Mouse (Mus musculus) neural tube, embryonic 15.5 days (tissue): ENCODE measurements around the gene Olfr395. TPM values are rescaled to one million over a fixed set of nuclear protein-coding genes. Genes with fewer than 3 reads are reported as not detected.
"Not testable (repeated sequence)": the region's sequence is repeated elsewhere in the genome, so short reads cannot be mapped to it uniquely, and the experiment has no call there.

Experiments
- ATAC-seq: fragments of 200-750 bp; cut with Nextera tagmentation; 2 replicates; pipeline ENCODE4 v1.8.0; 2017; ENCODE audit warnings: mild to moderate bottlenecking, moderate TSS enrichment, moderate library complexity; ENCODE audit not compliant: low FRiP score
- H3K27ac ChIP-seq: fragments of 300-500 bp; sonication (generic); replicated peaks from 2 replicates; pipeline ENCODE4 v1.5.1; 2015; ENCODE audit warnings: mild to moderate bottlenecking, inconsistent platforms
- H3K27me3 ChIP-seq: fragments of 300-500 bp; sonication (generic); replicated peaks from 2 replicates; pipeline ENCODE4 v1.6.1; 2015; ENCODE audit warnings: inconsistent platforms
- H3K36me3 ChIP-seq: fragments of 300-500 bp; sonication (generic); 2 replicates; pipeline ENCODE4 v1.6.1; 2015; ENCODE audit warnings: inconsistent platforms
- H3K4me1 ChIP-seq: fragments of 300-500 bp; sonication (generic); 2 replicates; pipeline ENCODE4 v1.6.1; 2015; ENCODE audit warnings: inconsistent platforms
- H3K4me2 ChIP-seq: fragments of 300-500 bp; sonication (generic); 2 replicates; pipeline ENCODE4 v1.6.1; 2015; ENCODE audit warnings: inconsistent platforms, mild to moderate bottlenecking, moderate library complexity
- H3K4me3 ChIP-seq: fragments of 300-500 bp; sonication (generic); replicated peaks from 2 replicates; pipeline ENCODE4 v1.5.1; 2015; ENCODE audit warnings: mild to moderate bottlenecking, inconsistent platforms
- H3K9ac ChIP-seq: fragments of 300-500 bp; sonication (generic); replicated peaks from 2 replicates; pipeline ENCODE4 v1.6.1; 2015; ENCODE audit warnings: mild to moderate bottlenecking, inconsistent platforms
- H3K9me3 ChIP-seq: fragments of 300-500 bp; sonication (generic); replicated peaks from 2 replicates; pipeline ENCODE4 v1.6.1; 2016; ENCODE audit warnings: inconsistent platforms
- WGBS: fragments of 180-500 bp; shearing (Covaris S2); methylation state at CpG from one replicate; pipeline ENCODE4 v1.1.7; 2015; ENCODE audit warnings: mixed read lengths; 5-methylcytosine and 5-hydroxymethylcytosine counted together
- polyA plus RNA-seq: library from polyadenylated mRNA; unstranded; fragments of >200 nt; fragmentation: Nextera tagmentation; extraction: Ambion mirVana; gene quantifications from 2 replicates; pipeline ENCODE4 v1.2.1, GENCODE M21; 2015

Olfr395 gene
- polyA plus RNA-seq = not detected in 2 replicates

- H3K36me3 ChIP-seq, H3K9me3 ChIP-seq, ATAC-seq, H3K4me3 ChIP-seq, H3K27ac ChIP-seq, H3K4me1 ChIP-seq, H3K27me3 ChIP-seq, H3K4me2 ChIP-seq, H3K9ac ChIP-seq: not testable (repeated sequence)
- 85% methylated on average over 4 of the region's 4 CpGs for WGBS
Observed at GRCm38 (mm10) chr11:73909199-73909598, at the start of gene Olfr395. TSS of gene Olfr395 (minus strand) at chr11:73909299.

DNA sequence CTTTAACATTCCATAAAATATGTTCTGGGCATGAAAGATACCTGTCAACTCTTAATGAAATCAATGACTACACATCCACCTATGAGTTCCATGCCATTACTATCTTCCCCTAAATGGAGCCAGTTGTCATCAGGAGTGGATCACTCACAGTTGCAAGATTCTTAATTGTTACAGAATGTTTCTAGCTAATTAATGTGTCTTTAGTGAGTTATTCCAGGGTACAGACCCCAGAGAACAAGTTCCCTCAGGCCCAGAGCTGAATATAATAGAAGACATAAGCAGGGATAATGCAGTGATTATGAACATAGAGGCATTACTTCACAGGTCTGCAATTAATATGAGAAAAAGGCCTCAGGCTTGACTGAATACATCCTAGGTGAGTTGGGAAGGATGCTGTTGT lies 27.3 kb upstream of the Olfr395 start, which contains the start of gene Olfr23:
Gene Olfr23, plus strand, starts transcription at position 301 of the 400 bp plus-strand sequence.
- Histone ChIP-seq H3K27me3 (no peaks in the 10 kb centered on the region), H3K27ac (no peak within 1 kb of the TSS), H3K36me3 (no peaks in the 10 kb centered on the region), H3K4me2 (no peak within 1 kb of the TSS), H3K9me3 (0 out of 2 replicates have a peak, but pooled peaks cover 6% of the 10 kb centered on the region), H3K9ac (no peak within 1 kb of the TSS), H3K4me3 (no peak within 1 kb of the TSS), H3K4me1 (no peaks in the 10 kb centered on the region)
- ATAC-seq = no peak

GRCm38 (mm10) chr11:73890671-73891070 lies 18.4 kb downstream of the Olfr395 start, which contains the start of gene Olfr394:
TSS of gene Olfr394 (minus strand) at chr11:73890771.
- 95% methylated on average over 1 of the region's 1 CpGs for WGBS

More at GRCm38 (mm10) chr11:73890671-73891070, 18.4 kb downstream of the Olfr395 start, which contains the start of gene Olfr394:
- Histone ChIP-seq H3K4me2 (no peak within 1 kb of the TSS), H3K27ac (no peak within 1 kb of the TSS), H3K27me3 (no peaks in the 10 kb centered on the region), H3K9ac (no peak within 1 kb of the TSS), H3K36me3 (no peaks in the 10 kb centered on the region), H3K4me1 (no peaks in the 10 kb centered on the region), H3K9me3 (peaks cover 8% of the 10 kb centered on the region; the same call in 1 of the 2 replicates), H3K4me3 (no peak within 1 kb of the TSS)
- no peak for ATAC-seq

Other genes starting within 250 kb of the Olfr395 start
- not detected in 2 replicates for gene Zfp735, start 220.5 kb downstream of the Olfr395 start, polyA plus RNA-seq
- not detected in 2 replicates for gene Olfr389, start 128.6 kb downstream of the Olfr395 start, polyA plus RNA-seq
- not detected in 2 replicates for gene Olfr390, start 126.3 kb downstream of the Olfr395 start, polyA plus RNA-seq
- not detected in 2 replicates for gene Olfr391-ps, start 106.2 kb downstream of the Olfr395 start, polyA plus RNA-seq
- gene Olfr392, start 92.2 kb downstream of the Olfr395 start, polyA plus RNA-seq = not detected in 2 replicates
- gene Olfr393, start 57.8 kb downstream of the Olfr395 start, polyA plus RNA-seq = not detected in 2 replicates
- not detected in 2 replicates for gene Olfr394, start 18.5 kb downstream of the Olfr395 start, polyA plus RNA-seq
- not detected in 2 replicates for gene Olfr23, start 27.4 kb upstream of the Olfr395 start, polyA plus RNA-seq
- not detected in 2 replicates for gene Olfr397, start 51.5 kb upstream of the Olfr395 start, polyA plus RNA-seq
- not detected in 2 replicates for gene Olfr398, start 81.1 kb upstream of the Olfr395 start, polyA plus RNA-seq
- not detected in 2 replicates for gene Olfr139, start 147.3 kb upstream of the Olfr395 start, polyA plus RNA-seq
- not detected in 2 replicates for gene Olfr399, start 147.3 kb upstream of the Olfr395 start, polyA plus RNA-seq
- gene Zfp616, start 160.7 kb upstream of the Olfr395 start, polyA plus RNA-seq = not detected in 2 replicates
- gene Olfr401, start 204.4 kb upstream of the Olfr395 start, polyA plus RNA-seq = not detected in 2 replicates
- gene Olfr402, start 244.2 kb upstream of the Olfr395 start, polyA plus RNA-seq = not detected in 2 replicates